Mouse (Mus musculus) spleen, adult 2 months (tissue): Measurements from ENCODE around the gene Mgll. TPM values are rescaled to one million over a fixed set of nuclear protein-coding genes. Genes with fewer than 3 reads are reported as not detected.

Experiments used
- DNase-seq, 2 experiments: peaks; one replicate each; pipeline versions ENCODE4 v3.0.0 to v3.0.0-alpha.2; 2012 to 2021; ENCODE audit warnings: low spot score in 2 of 2, low read depth in 1 of 2
- H3K27ac ChIP-seq: fragments of 200-500 bp; 2 replicates; pipeline ENCODE4 v1.5.1; 2012; ENCODE audit warnings: low read length, inconsistent platforms; ENCODE audit not compliant: insufficient read depth
- H3K27me3 ChIP-seq: fragments of 200-500 bp; 2 replicates; pipeline ENCODE4 v1.6.1; 2012; ENCODE audit warnings: mild to moderate bottlenecking, moderate library complexity, low read length, inconsistent platforms; ENCODE audit not compliant: control insufficient read depth, insufficient read depth
- H3K36me3 ChIP-seq: fragments of 200-500 bp; 2 replicates; pipeline ENCODE4 v1.6.1; 2012; ENCODE audit warnings: mild to moderate bottlenecking, low read length, inconsistent platforms; ENCODE audit not compliant: control insufficient read depth, insufficient read depth
- H3K4me1 ChIP-seq: fragments of 200-500 bp; 2 replicates; pipeline ENCODE4 v1.6.1; 2011; ENCODE audit warnings: inconsistent platforms; ENCODE audit not compliant: control insufficient read depth, insufficient read depth, insufficient read length
- H3K4me3 ChIP-seq: fragments of 200-500 bp; 2 replicates; pipeline ENCODE4 v1.5.1; 2011; ENCODE audit warnings: mild to moderate bottlenecking, inconsistent platforms; ENCODE audit not compliant: insufficient read depth, insufficient read length; ENCODE audit errors: extremely low read depth
- CTCF ChIP-seq: fragments of 200-500 bp; IDR thresholded peaks from 2 replicates; pipeline ENCODE4 v1.5.1; 2011; ENCODE audit warnings: mild to moderate bottlenecking, inconsistent platforms; ENCODE audit not compliant: insufficient read depth, insufficient read length, insufficient replicate concordance; ENCODE audit errors: extremely low read depth
- POLR2A ChIP-seq: fragments of 200-500 bp; IDR thresholded peaks from 2 replicates; pipeline ENCODE4 v1.6.1; 2011; ENCODE audit warnings: low read depth, low read length, inconsistent platforms
- WGBS: fragments of 180-500 bp; shearing (Covaris S2); methylation state at CpG from one replicate; pipeline ENCODE4 v1.1.7; 2018; 5-methylcytosine and 5-hydroxymethylcytosine counted together
- polyA plus RNA-seq: library from polyadenylated mRNA; depleted of rRNA; stranded (reverse); fragments of >200 nt; gene quantifications from 2 replicates; pipeline ENCODE4 v1.2.3, GENCODE M21; 2012

The Mgll gene
- polyA plus RNA-seq, 1 experiment: 43.1 TPM

GRCm38 (mm10) chr6:88711313-88711712 lies 12.9 kb upstream of the Mgll start:
- TF ChIP-seq CTCF (no peak), POLR2A (no peak)
- peaks cover 7% of the 10 kb centered on the region; the same call in 1 of the 2 replicates for H3K4me1 ChIP-seq
- no peaks in the 10 kb centered on the region for H3K36me3 ChIP-seq
- no peak for DNase-seq
- H3K27me3 ChIP-seq: no peaks in the 10 kb centered on the region
- WGBS: 81% methylated on average over 3 of the region's 3 CpGs
- no peak overlapping the region for H3K4me3 ChIP-seq
- H3K27ac ChIP-seq: no peak overlapping the region

GRCm38 (mm10) chr6:88712083-88712482 lies 12.1 kb upstream of the Mgll start:
- H3K36me3 ChIP-seq: no peaks in the 10 kb centered on the region
- H3K4me3 ChIP-seq: no peak overlapping the region
- TF ChIP-seq POLR2A (no peak), CTCF (no peak)
- H3K27ac ChIP-seq: no peak overlapping the region
- peaks cover 8% of the 10 kb centered on the region; the same call in 1 of the 2 replicates for H3K4me1 ChIP-seq
- DNase-seq: no peak
- no peaks in the 10 kb centered on the region for H3K27me3 ChIP-seq
- WGBS: 77% methylated on average over 4 of the region's 4 CpGs

- Histone ChIP-seq H3K27ac (no peak overlapping the region), H3K4me3 (no peak overlapping the region), H3K27me3 (no peaks in the 10 kb centered on the region), H3K4me1 (peaks cover 17% of the 10 kb centered on the region; the same call in 1 of the 2 replicates), H3K36me3 (no peaks in the 10 kb centered on the region)
- no peak for DNase-seq
- TF ChIP-seq CTCF (no peak), POLR2A (no peak)
These were observed 10.9 kb upstream of the Mgll start for GRCm38 (mm10) chr6:88713320-88713719.

GRCm38 (mm10) chr6:88714200-88714674 lies 10.0 kb upstream of the Mgll start:
- DNase-seq: no peak
- no peaks in the 10 kb centered on the region for H3K36me3 ChIP-seq

GRCm38 (mm10) chr6:88715378-88715781 lies 8.8 kb upstream of the Mgll start:
- H3K4me1 ChIP-seq: peaks cover 17% of the 10 kb centered on the region; the same call in 1 of the 2 replicates
- WGBS: 59% methylated on average over 9 of the region's 9 CpGs
- no peak overlapping the region for H3K4me3 ChIP-seq
- no peak for TF ChIP-seq CTCF
- no peak for TF ChIP-seq POLR2A
- no peak for DNase-seq
- no peaks in the 10 kb centered on the region for H3K36me3 ChIP-seq
- no peak overlapping the region for H3K27ac ChIP-seq
- H3K27me3 ChIP-seq: no peaks in the 10 kb centered on the region

More at GRCm38 (mm10) chr6:88714200-88714674, 10.0 kb upstream of the Mgll start:
- Histone ChIP-seq H3K4me3 (no peak overlapping the region), H3K4me1 (peaks cover 17% of the 10 kb centered on the region; the same call in 1 of the 2 replicates), H3K27me3 (no peaks in the 10 kb centered on the region), H3K27ac (no peak overlapping the region)
- 13% methylated on average over 4 of the region's 4 CpGs for WGBS
- TF ChIP-seq POLR2A (no peak), CTCF (no peak)

GRCm38 (mm10) chr6:88715966-88716365 lies 8.2 kb upstream of the Mgll start:
- no peaks in the 10 kb centered on the region for H3K36me3 ChIP-seq
- H3K4me1 ChIP-seq: peaks cover 17% of the 10 kb centered on the region; the same call in 1 of the 2 replicates
- no peak overlapping the region for H3K4me3 ChIP-seq
- DNase-seq: no peak
- no peak for TF ChIP-seq CTCF
- TF ChIP-seq POLR2A: no peak
- no peaks in the 10 kb centered on the region for H3K27me3 ChIP-seq
- 70% methylated on average over 5 of the region's 5 CpGs for WGBS
- no peak overlapping the region; the same call in 1 of the 2 replicates for H3K27ac ChIP-seq
